8 mouse cellular contexts compared by ENCODE assay signal in the genomic region with DNA sequence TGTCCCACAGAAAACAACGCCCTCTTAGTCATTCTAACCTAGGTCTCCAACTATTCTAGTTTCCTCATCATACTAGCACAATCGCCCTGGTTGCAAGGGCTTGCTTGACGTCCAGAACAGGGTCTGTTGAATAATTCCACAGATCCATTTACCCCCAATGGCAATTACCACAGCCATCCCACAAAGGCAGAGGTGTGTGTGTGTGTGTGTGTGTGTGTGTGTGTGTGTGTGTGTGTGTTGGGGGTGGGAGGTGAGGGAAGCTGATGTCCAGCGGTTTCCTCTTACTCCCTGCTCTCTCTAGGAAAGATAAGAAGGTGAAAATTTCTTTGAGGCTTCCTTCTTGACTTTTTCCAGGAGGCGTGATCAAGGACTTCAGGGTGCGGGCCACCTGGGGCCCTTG. TPM values are rescaled to one million over a fixed set of nuclear protein-coding genes. Genes with fewer than 3 reads are reported as not detected.
DNase-seq lines count a peak whose midpoint lies in the region; ATAC-seq and TF ChIP-seq lines count a peak whose summit lies in the region.

No protein-coding gene starts in this region.

- no peaks in the 10 kb centered on the region; the same call in 1 of the 2 replicates for H3K27me3 ChIP-seq in heart, embryonic 14.5 days (ENCODE audit: control insufficient read depth, insufficient read depth, low read length)
- peaks cover 2% of the 10 kb centered on the region for H3K27me3 ChIP-seq in G1E (ENCODE audit: insufficient read depth, low read length)
- peaks cover 6% of the 10 kb centered on the region for H3K27me3 ChIP-seq in hindbrain, embryonic 11.5 days (ENCODE audit: control insufficient read depth, insufficient read depth, low read length)
- H3K27me3 ChIP-seq in midbrain, embryonic 10.5 days (ENCODE audit: low read depth, poor library complexity, severe bottlenecking) = peaks cover 65% of the 10 kb centered on the region

- peak overlapping the region; percentile 94 for H3K9ac ChIP-seq in heart, embryonic 14.5 days (ENCODE audit: low read length)
- H3K9ac ChIP-seq in hindbrain, embryonic 11.5 days (ENCODE audit: low read depth, low read length) = peak overlapping the region; percentile 73; the same call in 1 of the 2 replicates

- no peaks in the 10 kb centered on the region for H3K9me3 ChIP-seq in heart, embryonic 14.5 days (ENCODE audit: control insufficient read depth, low read length)
- H3K9me3 ChIP-seq in G1E (replicated peaks) = peaks cover 8% of the 10 kb centered on the region
- H3K9me3 ChIP-seq in hindbrain, embryonic 11.5 days (ENCODE audit: control insufficient read depth, low read length) = no peaks in the 10 kb centered on the region
- no peaks in the 10 kb centered on the region for H3K9me3 ChIP-seq in midbrain, embryonic 10.5 days (replicated peaks)

- peaks cover 7% of the 10 kb centered on the region for H3K36me3 ChIP-seq in heart, embryonic 14.5 days (ENCODE audit: control insufficient read depth, insufficient read depth, low read length)
- H3K36me3 ChIP-seq in G1E (replicated peaks) = peaks cover 12% of the 10 kb centered on the region
- no peaks in the 10 kb centered on the region for H3K36me3 ChIP-seq in hindbrain, embryonic 11.5 days (ENCODE audit: control insufficient read depth, insufficient read depth, low read length)
- H3K36me3 ChIP-seq in midbrain, embryonic 10.5 days = no peaks in the 10 kb centered on the region

- DNase-seq in heart, postnatal 10 days = no peak
- DNase-seq in G1E (ENCODE audit: low spot score) = no peak
- DNase-seq in hindbrain, embryonic 11.5 days (ENCODE audit: low spot score) = no peak
- no peak for DNase-seq in midbrain, embryonic 10.5 days (ENCODE audit: low spot score)
- no peak for DNase-seq in urinary bladder, postnatal 4 days (ENCODE audit: low spot score in 2 of 2)
- no peak for DNase-seq in ovary, adult 18-20 months (ENCODE audit: low spot score)

- H3K4me2 ChIP-seq in heart, embryonic 14.5 days (ENCODE audit: low read length) = peak overlapping the region; percentile 92
- H3K4me2 ChIP-seq in hindbrain, embryonic 11.5 days (replicated peaks; ENCODE audit: low read depth, low read length) = peak overlapping the region; percentile 97

- TF ChIP-seq CTCF in G1E (IDR thresholded peaks at IDR 0.05; ENCODE audit: low read depth, low read length) = no peak

- ATAC-seq in heart, embryonic 14.5 days (ENCODE audit: insufficient number of reproducible peaks, insufficient read depth, low FRiP score, low read depth) = no peak
- no peak for ATAC-seq in G1E (ENCODE audit: extremely low read depth, insufficient number of reproducible peaks, low FRiP score, poor library complexity, severe bottlenecking)
- ATAC-seq in hindbrain, embryonic 11.5 days (ENCODE audit: low FRiP score) = no peak; the same call in 1 of the 2 replicates
- no peak for ATAC-seq in inflammation-experienced regulatory T-cells, adult 6 months

- intact Hi-C loops in heart, postnatal 10 days (cut with DNase I) = loop anchor here (5.0 kb wide), 2 partner anchors 58 to 332 kb away; no protein-coding TSS in a partner anchor

- WGBS in heart, embryonic 14.5 days = 45% methylated on average over 6 of the region's 6 CpGs
- 35% methylated on average over 6 of the region's 6 CpGs for WGBS in hindbrain, embryonic 11.5 days
- 34% methylated on average over 6 of the region's 6 CpGs for WGBS in midbrain, embryonic 10.5 days

- peak overlapping the region; percentile 45 to 79 for H3K4me3 ChIP-seq in heart, embryonic 14.5 days (ENCODE audit: control insufficient read depth in 1 of 2, insufficient read depth in 1 of 2, low read depth in 1 of 2, low read length in 2 of 2)
- peak overlapping the region; percentile 80; the same call in 1 of the 2 replicates for H3K4me3 ChIP-seq in G1E (ENCODE audit: low read depth, low read length)
- peak overlapping the region; percentile 59 for H3K4me3 ChIP-seq in hindbrain, embryonic 11.5 days (ENCODE audit: low read depth, low read length)
- peak overlapping the region; percentile 67 for H3K4me3 ChIP-seq in midbrain, embryonic 10.5 days

- H3K27ac ChIP-seq in heart, embryonic 14.5 days (replicated peaks in 1 of 2; ENCODE audit: control insufficient read depth in 1 of 2, insufficient read depth in 1 of 2, low read depth in 2 of 2, low read length in 2 of 2) = peak overlapping the region in 1 of 2 experiments; percentile 88; a peak in 1 of 4 replicates
- H3K27ac ChIP-seq in hindbrain, embryonic 11.5 days (ENCODE audit: low read depth, low read length) = no peak overlapping the region
- H3K27ac ChIP-seq in midbrain, embryonic 10.5 days (replicated peaks) = peak overlapping the region; percentile 84

- peaks cover 19 to 27% of the 10 kb centered on the region in 2 experiments for H3K4me1 ChIP-seq in heart, embryonic 14.5 days (ENCODE audit: control insufficient read depth in 2 of 2, insufficient read depth in 2 of 2, low read length in 2 of 2)
- peaks cover 48% of the 10 kb centered on the region for H3K4me1 ChIP-seq in G1E (ENCODE audit: insufficient read depth, low read depth, low read length)
- H3K4me1 ChIP-seq in hindbrain, embryonic 11.5 days (replicated peaks; ENCODE audit: control insufficient read depth, insufficient read depth, low read length) = 0 out of 2 replicates have a peak, but pooled peaks cover 6% of the 10 kb centered on the region
- peaks cover 73% of the 10 kb centered on the region for H3K4me1 ChIP-seq in midbrain, embryonic 10.5 days

RNA-seq across cellular contexts. Expression of gene Timp3, which starts 0.4 kb away (rescaled TPM):
- polyA plus RNA-seq in heart, embryonic 14.5 days (2014; fragmentation: Nextera tagmentation; extraction: Ambion mirVana) = 91.0 and 92.7 TPM in 2 replicates
- total RNA-seq in heart, postnatal 10 days (2021) = 100 to 1,000 TPM; 112 to 223 TPM
- total RNA-seq in G1E (2014; fragmentation: Nextera tagmentation) = 90.5 and 110 TPM in 2 replicates
- total RNA-seq in G1E (2017) = 14.2 and 15.0 TPM in 2 replicates
- polyA plus RNA-seq in G1E (2012) = 13.7 and 15.7 TPM in 2 replicates
- polyA plus RNA-seq in hindbrain, embryonic 11.5 days (2014; fragmentation: Nextera tagmentation; extraction: Ambion mirVana) = 31.6 and 32.8 TPM in 2 replicates
- polyA plus RNA-seq in midbrain, embryonic 10.5 days (2016; fragmentation: Nextera tagmentation; extraction: Ambion mirVana) = 21.2 and 25.7 TPM in 2 replicates
- polyA plus RNA-seq in inflammation-experienced regulatory T-cells, adult 6 months (2017; shearing (Covaris generic)) = not detected

Comparison
In these comparisons a context has a peak if more than half of its experiments do, and no peak if none do; other contexts are left out.
1. RNA of gene Timp3, which starts 0.4 kb away (polyA plus RNA-seq): 91.0 to 92.7 TPM in heart, embryonic 14.5 days, 31.6 to 32.8 TPM in hindbrain, embryonic 11.5 days, 21.2 to 25.7 TPM in midbrain, embryonic 10.5 days and 13.7 to 15.7 TPM in G1E; not detected in inflammation-experienced regulatory T-cells, adult 6 months; every median in the first group is over 10 times any median in the second.
2. Peak in every context shown above with its lines, with median percentiles within 50 percentile points of each other: H3K4me3 ChIP-seq.